Mouse (Mus musculus) limb, embryonic 12.5 days (tissue): Measurements from ENCODE around the gene C2cd2l. TPM values are rescaled to one million over a fixed set of nuclear protein-coding genes. Genes with fewer than 3 reads are reported as not detected.

Experiments used
- ATAC-seq: fragments of 200-750 bp; cut with Nextera tagmentation; 2 replicates; pipeline ENCODE4 v1.8.0; 2017; ENCODE audit warnings: low read depth, moderate TSS enrichment; ENCODE audit not compliant: insufficient number of reproducible peaks, insufficient read depth, low FRiP score, low TSS enrichment
- H3K27ac ChIP-seq: fragments of 300-500 bp; sonication (generic); 2 replicates; pipeline ENCODE4 v1.5.1; 2016; ENCODE audit warnings: mild to moderate bottlenecking, moderate library complexity
- H3K27me3 ChIP-seq: fragments of 300-500 bp; sonication (generic); 2 replicates; pipeline ENCODE4 v1.6.1; 2016; ENCODE audit warnings: mild to moderate bottlenecking, moderate library complexity
- H3K36me3 ChIP-seq: fragments of 300-500 bp; sonication (generic); 2 replicates; pipeline ENCODE4 v1.6.1; 2016; ENCODE audit warnings: mild to moderate bottlenecking, moderate library complexity
- H3K4me1 ChIP-seq: fragments of 300-500 bp; sonication (generic); replicated peaks from 2 replicates; pipeline ENCODE4 v1.6.1; 2016
- H3K4me2 ChIP-seq: fragments of 300-500 bp; sonication (generic); 2 replicates; pipeline ENCODE4 v1.6.1; 2016; ENCODE audit warnings: mild to moderate bottlenecking, moderate library complexity
- H3K4me3 ChIP-seq: fragments of 300-500 bp; sonication (generic); replicated peaks from 2 replicates; pipeline ENCODE4 v1.5.1; 2016; ENCODE audit warnings: mild to moderate bottlenecking
- H3K9ac ChIP-seq: fragments of 300-500 bp; sonication (generic); replicated peaks from 2 replicates; pipeline ENCODE4 v1.6.1; 2016; ENCODE audit warnings: mild to moderate bottlenecking, moderate library complexity
- H3K9me3 ChIP-seq: fragments of 300-500 bp; sonication (generic); 2 replicates; pipeline ENCODE4 v1.6.1; 2016; ENCODE audit warnings: mild to moderate bottlenecking, moderate library complexity
- WGBS: fragments of 180-500 bp; shearing (Covaris S2); methylation state at CpG from one replicate; pipeline ENCODE4 v1.1.7; 2016; 5-methylcytosine and 5-hydroxymethylcytosine counted together
- microRNA-seq: library from miRNA; unstranded; fragments of <30 nt; microRNA quantifications from one replicate; pipeline ENCODE4, GENCODE M21; 2017
- polyA plus RNA-seq: library from polyadenylated mRNA; unstranded; fragments of >200 nt; fragmentation: Nextera tagmentation; extraction: Ambion mirVana; gene quantifications from 2 replicates; pipeline ENCODE4 v1.2.1, GENCODE M21; 2016

C2cd2l gene
- polyA plus RNA-seq, 1 experiment from 2014 or later = 7.9 TPM

GRCm38 (mm10) chr9:44266478-44267226 lies 53.4 kb downstream of the C2cd2l start:
- H3K9me3 ChIP-seq = 0 out of 2 replicates have a peak, but pooled peaks cover 3% of the 10 kb centered on the region
- peak overlapping the region; percentile 50; the same call in 1 of the 2 replicates for H3K4me3 ChIP-seq
- WGBS = 64% methylated on average over 8 of the region's 8 CpGs
- peak overlapping the region; percentile 83; the same call in 1 of the 2 replicates for H3K9ac ChIP-seq
- H3K4me2 ChIP-seq = peak overlapping the region; percentile 81
- peaks cover 10% of the 10 kb centered on the region; the same call in 1 of the 2 replicates for H3K4me1 ChIP-seq
- H3K27me3 ChIP-seq = no peaks in the 10 kb centered on the region
- no peaks in the 10 kb centered on the region for H3K36me3 ChIP-seq
- no peak for ATAC-seq
- 0 out of 2 replicates have a peak overlapping the region, but pooled peaks have one; percentile 7 for H3K27ac ChIP-seq

GRCm38 (mm10) chr9:44261388-44261787 lies 58.7 kb downstream of the C2cd2l start:
- Histone ChIP-seq H3K4me3 (no peak overlapping the region), H3K36me3 (no peaks in the 10 kb centered on the region), H3K4me1 (no peaks in the 10 kb centered on the region), H3K27ac (no peak overlapping the region), H3K9ac (no peak overlapping the region), H3K27me3 (no peaks in the 10 kb centered on the region), H3K4me2 (no peak overlapping the region), H3K9me3 (no peaks in the 10 kb centered on the region)
- WGBS = 83% methylated on average over 14 of the region's 14 CpGs
- ATAC-seq = no peak

Small RNAs within 50 kb of the gene (microRNA-seq; reads per million reads assigned to microRNA genes)
- 0.93 reads per million for gene Gm44335

Other genes starting within 250 kb of the C2cd2l start
- gene Mfrp, start 218.6 kb downstream of the C2cd2l start, polyA plus RNA-seq = 0.29 and 0.40 TPM in 2 replicates
- gene C1qtnf5, start 213.0 kb downstream of the C2cd2l start, polyA plus RNA-seq = 0.84 TPM in 1 of 2 replicates, not detected in the other
- 0.08 and 0.17 TPM in 2 replicates for gene Gm49380, start 206.8 kb downstream of the C2cd2l start, polyA plus RNA-seq
- 89.6 and 91.4 TPM in 2 replicates for gene Rnf26, start 206.8 kb downstream of the C2cd2l start, polyA plus RNA-seq
- 18.0 and 18.1 TPM in 2 replicates for gene Mcam, start 185.8 kb downstream of the C2cd2l start, polyA plus RNA-seq
- 18.4 and 18.7 TPM in 2 replicates for gene Cbl, start 86.2 kb downstream of the C2cd2l start, polyA plus RNA-seq
- gene Ccdc153, start 79.6 kb downstream of the C2cd2l start, polyA plus RNA-seq = not detected in 2 replicates
- not detected in 2 replicates for gene Pdzd3, start 68.8 kb downstream of the C2cd2l start, polyA plus RNA-seq
- 5.3 and 6.7 TPM in 2 replicates for gene Nlrx1, start 51.7 kb downstream of the C2cd2l start, polyA plus RNA-seq
- gene Abcg4, start 31.7 kb downstream of the C2cd2l start, polyA plus RNA-seq = 7.0 and 7.7 TPM in 2 replicates
- gene Hinfp, start 14.6 kb downstream of the C2cd2l start, polyA plus RNA-seq = 29.1 and 33.2 TPM in 2 replicates
- gene Dpagt1, start 5.7 kb upstream of the C2cd2l start, polyA plus RNA-seq = 38.1 and 38.6 TPM in 2 replicates
- gene H2afx, start 14.4 kb upstream of the C2cd2l start, polyA plus RNA-seq = 429 and 481 TPM in 2 replicates
- 123 and 125 TPM in 2 replicates for gene Hmbs, start 23.9 kb upstream of the C2cd2l start, polyA plus RNA-seq
- 28.9 and 30.7 TPM in 2 replicates for gene Vps11, start 41.4 kb upstream of the C2cd2l start, polyA plus RNA-seq
- 34.0 and 36.4 TPM in 2 replicates for gene Hyou1, start 59.2 kb upstream of the C2cd2l start, polyA plus RNA-seq
- 11.1 and 12.8 TPM in 2 replicates for gene Slc37a4, start 76.6 kb upstream of the C2cd2l start, polyA plus RNA-seq
- 2,041 and 2,143 TPM in 2 replicates for gene Rps25, start 86.9 kb upstream of the C2cd2l start, polyA plus RNA-seq
- gene Trappc4, start 87.3 kb upstream of the C2cd2l start, polyA plus RNA-seq = 147 and 161 TPM in 2 replicates
- 35.1 and 38.4 TPM in 2 replicates for gene Ccdc84, start 98.3 kb upstream of the C2cd2l start, polyA plus RNA-seq
- gene Foxr1, start 120.9 kb upstream of the C2cd2l start, polyA plus RNA-seq = 0.18 TPM in 1 of 2 replicates, not detected in the other
- 0.31 and 0.65 TPM in 2 replicates for gene Upk2, start 134.7 kb upstream of the C2cd2l start, polyA plus RNA-seq
- gene Bcl9l, start 162.5 kb upstream of the C2cd2l start, polyA plus RNA-seq = 14.3 and 17.3 TPM in 2 replicates
- not detected in 2 replicates for gene Cxcr5, start 241.6 kb upstream of the C2cd2l start, polyA plus RNA-seq